Mouse (Mus musculus) bone marrow, adult 2 months (tissue): ENCODE data around the gene 1700028J19Rik.

Experiments used
- CTCF ChIP-seq: fragments of 200-500 bp; IDR thresholded peaks from 2 replicates; pipeline ENCODE4 v1.5.1; 2011; ENCODE audit warnings: low read length, control low read depth; ENCODE audit not compliant: control insufficient read depth, insufficient read depth
- POLR2A ChIP-seq: fragments of 200-500 bp; IDR thresholded peaks from 2 replicates; pipeline ENCODE4 v1.6.1; 2011; ENCODE audit warnings: low read depth, mild to moderate bottlenecking, control low read depth, low read length, borderline replicate concordance; ENCODE audit not compliant: control insufficient read depth

GRCm38 (mm10) chr7:44277250-44277622, 30.7 kb upstream of the 1700028J19Rik start:
- TF ChIP-seq CTCF (peak; percentile 54; the same call in 1 of the 2 replicates), POLR2A (no peak)
